Mouse (Mus musculus) stomach, embryonic 15.5 days (tissue): ENCODE results near the gene Mrpl47. TPM values are rescaled to one million over a fixed set of nuclear protein-coding genes. Genes with fewer than 3 reads are reported as not detected.
"Not testable (repeated sequence)": the region's sequence is repeated elsewhere in the genome, so short reads cannot be mapped to it uniquely, and the experiment has no call there.

Source experiments
- ATAC-seq: fragments of 200-750 bp; cut with Nextera tagmentation; 2 replicates; pipeline ENCODE4 v1.8.0; 2017; ENCODE audit warnings: low read depth, moderate number of reproducible peaks, moderate TSS enrichment; ENCODE audit not compliant: insufficient read depth, low FRiP score
- H3K27ac ChIP-seq: fragments of 300-500 bp; sonication (generic); 2 replicates; pipeline ENCODE4 v1.5.1; 2015; ENCODE audit warnings: mild to moderate bottlenecking, inconsistent platforms
- H3K27me3 ChIP-seq: fragments of 300-500 bp; sonication (generic); replicated peaks from 2 replicates; pipeline ENCODE4 v1.6.1; 2015; ENCODE audit warnings: inconsistent platforms
- H3K36me3 ChIP-seq: fragments of 300-500 bp; sonication (generic); 2 replicates; pipeline ENCODE4 v1.6.1; 2015; ENCODE audit warnings: inconsistent platforms
- H3K4me1 ChIP-seq: fragments of 300-500 bp; sonication (generic); 2 replicates; pipeline ENCODE4 v1.6.1; 2015; ENCODE audit warnings: inconsistent platforms
- H3K4me2 ChIP-seq: fragments of 300-500 bp; sonication (generic); 2 replicates; pipeline ENCODE4 v1.6.1; 2015; ENCODE audit warnings: mild to moderate bottlenecking, inconsistent platforms
- H3K4me3 ChIP-seq: fragments of 300-500 bp; sonication (generic); replicated peaks from 2 replicates; pipeline ENCODE4 v1.5.1; 2015; ENCODE audit warnings: inconsistent platforms
- H3K9ac ChIP-seq: fragments of 300-500 bp; sonication (generic); 2 replicates; pipeline ENCODE4 v1.6.1; 2015; ENCODE audit warnings: inconsistent platforms
- H3K9me3 ChIP-seq: fragments of 300-500 bp; sonication (generic); 2 replicates; pipeline ENCODE4 v1.6.1; 2016; ENCODE audit warnings: inconsistent platforms
- WGBS: fragments of 180-500 bp; shearing (Covaris S2); methylation state at CpG from one replicate; pipeline ENCODE4 v1.1.7; 2015; 5-methylcytosine and 5-hydroxymethylcytosine counted together
- polyA plus RNA-seq: library from polyadenylated mRNA; unstranded; fragments of >200 nt; fragmentation: Nextera tagmentation; extraction: Ambion mirVana; gene quantifications from 2 replicates; pipeline ENCODE4 v1.2.1, GENCODE M21; 2015

Gene Mrpl47
- polyA plus RNA-seq, 1 experiment from 2014 or later, result 30.0 TPM

DNA sequence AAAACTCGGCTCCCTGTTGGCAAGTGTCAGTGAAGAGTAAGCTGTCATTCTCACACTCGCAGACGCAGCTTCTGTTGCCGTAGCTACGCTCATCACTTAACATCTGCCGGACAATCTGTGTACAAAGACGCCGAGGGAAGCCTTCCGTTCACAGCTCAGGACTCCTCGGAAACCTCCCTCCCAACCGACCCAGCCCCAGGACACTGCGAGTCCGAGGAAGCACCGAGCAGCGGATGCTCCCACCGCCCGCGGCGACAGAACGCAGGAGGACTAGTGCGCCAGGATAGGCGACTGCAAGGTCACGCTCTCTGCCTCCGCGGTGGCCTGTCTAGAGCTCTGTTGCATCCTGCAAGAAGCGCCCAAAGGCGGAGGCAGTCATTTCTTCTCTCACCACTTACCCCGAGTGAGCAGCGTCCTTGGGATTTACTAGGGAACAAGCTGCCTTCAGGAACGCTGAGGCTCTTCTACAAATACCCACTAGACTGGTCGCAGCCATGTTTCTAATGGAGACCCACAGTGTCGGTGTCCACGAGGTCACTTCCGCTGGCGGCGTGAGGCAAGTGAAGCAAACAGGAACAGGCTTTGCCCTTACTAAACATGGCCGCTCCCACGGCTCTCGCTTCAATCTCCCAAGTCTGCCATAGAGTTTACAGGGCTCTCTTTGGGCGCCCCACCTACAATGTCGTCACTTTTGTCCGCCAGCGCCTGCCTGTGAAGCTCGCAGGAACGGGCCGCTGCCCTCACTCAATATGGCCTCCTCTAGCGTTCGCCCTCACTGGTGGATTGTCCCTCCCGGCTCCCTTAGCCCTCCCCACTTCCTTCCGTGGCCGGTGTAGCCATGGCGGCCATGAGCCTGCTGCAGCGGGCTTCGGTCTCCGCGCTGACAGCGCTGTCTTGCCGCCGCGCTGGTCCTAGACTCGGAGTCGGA is 897 bp downstream of the Mrpl47 start, which contains the start of gene Ndufb5:
Ndufb5 (plus strand) TSS at position 747 of the 928 bp plus-strand sequence.
- ATAC-seq, result peak; percentile 99
- under 1% methylated on average over 62 of the region's 62 CpGs for WGBS
- H3K27ac ChIP-seq, result peak within 1 kb of the TSS; percentile 85
- H3K4me2 ChIP-seq, result peak within 1 kb of the TSS; percentile 83
- H3K9ac ChIP-seq, result peak within 1 kb of the TSS; percentile 71
- no peaks in the 10 kb centered on the region for H3K27me3 ChIP-seq
- H3K36me3 ChIP-seq, result peaks cover 12% of the 10 kb centered on the region
- H3K4me3 ChIP-seq, result peak within 1 kb of the TSS; percentile 96
- H3K4me1 ChIP-seq, result no peaks in the 10 kb centered on the region; the same call in 1 of the 2 replicates
- no peaks in the 10 kb centered on the region for H3K9me3 ChIP-seq

DNA sequence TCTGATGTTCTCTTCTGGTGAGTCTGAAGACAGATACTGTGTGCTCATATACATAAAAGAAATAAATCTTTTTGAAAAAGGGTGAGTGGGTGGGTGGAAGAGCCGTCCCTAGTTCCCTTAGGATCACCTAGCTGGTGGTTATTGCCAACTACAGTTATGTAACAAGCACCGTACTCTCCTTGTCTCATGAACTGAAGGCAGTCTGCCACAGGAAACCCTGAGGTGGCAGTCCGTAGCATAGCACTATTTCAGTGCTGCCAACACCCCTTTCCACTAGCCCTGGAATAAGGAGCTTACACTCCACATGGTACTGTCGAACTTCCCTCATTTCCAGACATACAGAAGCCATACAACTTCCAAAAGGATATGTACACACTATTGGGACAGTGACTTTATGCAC is 9.5 kb downstream of the Mrpl47 start:
- no peak overlapping the region for H3K27ac ChIP-seq
- H3K4me1 ChIP-seq, result no peaks in the 10 kb centered on the region
- H3K9me3 ChIP-seq, result no peaks in the 10 kb centered on the region
- H3K4me2 ChIP-seq, result no peak overlapping the region
- no peak overlapping the region for H3K4me3 ChIP-seq
- peaks cover 59% of the 10 kb centered on the region for H3K36me3 ChIP-seq
- no peak for ATAC-seq
- H3K27me3 ChIP-seq, result no peaks in the 10 kb centered on the region
- no peak overlapping the region for H3K9ac ChIP-seq
- WGBS, result 83% methylated on average over 4 of the region's 4 CpGs

DNA sequence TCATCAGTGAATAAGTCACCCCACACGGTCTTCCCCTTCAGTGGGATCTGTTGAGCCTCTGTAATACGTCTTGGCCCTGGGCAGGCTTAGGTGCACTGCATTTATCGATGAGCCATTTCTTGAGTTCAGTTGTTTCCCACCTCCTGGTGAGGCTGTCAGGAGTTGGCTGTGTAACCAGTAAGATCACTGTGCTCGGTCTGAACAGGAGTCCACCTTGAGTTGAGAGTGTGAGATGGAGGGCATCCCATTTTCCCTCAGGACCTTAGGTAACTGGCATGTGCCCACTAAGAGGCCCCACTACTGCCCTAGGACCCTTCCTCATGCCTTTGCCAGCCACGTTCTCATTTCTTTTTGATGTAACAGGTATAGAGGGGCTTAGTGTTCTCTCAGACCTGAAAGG is 11.5 kb downstream of the Mrpl47 start:
- H3K36me3 ChIP-seq, result peaks cover 57% of the 10 kb centered on the region
- no peak overlapping the region for H3K4me3 ChIP-seq
- H3K27ac ChIP-seq, result no peak overlapping the region
- H3K9me3 ChIP-seq, result no peaks in the 10 kb centered on the region
- no peak for ATAC-seq
- no peak overlapping the region for H3K4me2 ChIP-seq
- 85% methylated on average over 5 of the region's 5 CpGs for WGBS
- no peak overlapping the region for H3K9ac ChIP-seq
- H3K27me3 ChIP-seq, result no peaks in the 10 kb centered on the region
- no peaks in the 10 kb centered on the region for H3K4me1 ChIP-seq

DNA sequence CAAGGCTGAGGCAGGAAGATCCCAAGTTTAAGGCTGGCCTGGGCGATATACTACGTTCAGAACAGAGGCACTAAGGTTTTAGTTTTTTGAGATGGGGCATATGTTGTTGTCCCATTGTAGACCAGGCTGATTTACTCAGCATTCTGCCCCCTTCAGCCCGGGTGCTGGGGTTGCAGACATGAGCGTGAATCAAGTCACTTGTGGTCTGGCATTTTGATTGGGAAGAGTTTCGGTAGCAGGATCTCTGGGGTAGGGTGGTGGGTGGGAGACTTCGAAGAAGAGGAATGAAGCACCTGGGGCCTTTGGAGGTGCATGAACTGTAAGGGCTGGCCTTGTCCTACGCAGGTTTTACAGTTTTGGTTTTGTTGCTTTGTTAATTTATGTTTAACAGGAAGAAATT is 13.2 kb downstream of the Mrpl47 start:
- peaks cover 55% of the 10 kb centered on the region for H3K36me3 ChIP-seq
- 92% methylated on average over 7 of the region's 7 CpGs for WGBS
- H3K4me2 ChIP-seq, result no peak overlapping the region
- H3K27me3 ChIP-seq, result no peaks in the 10 kb centered on the region
- no peaks in the 10 kb centered on the region for H3K4me1 ChIP-seq
- no peaks in the 10 kb centered on the region for H3K9me3 ChIP-seq
- H3K27ac ChIP-seq, result no peak overlapping the region
- no peak overlapping the region for H3K4me3 ChIP-seq
- no peak for ATAC-seq
- no peak overlapping the region for H3K9ac ChIP-seq

DNA sequence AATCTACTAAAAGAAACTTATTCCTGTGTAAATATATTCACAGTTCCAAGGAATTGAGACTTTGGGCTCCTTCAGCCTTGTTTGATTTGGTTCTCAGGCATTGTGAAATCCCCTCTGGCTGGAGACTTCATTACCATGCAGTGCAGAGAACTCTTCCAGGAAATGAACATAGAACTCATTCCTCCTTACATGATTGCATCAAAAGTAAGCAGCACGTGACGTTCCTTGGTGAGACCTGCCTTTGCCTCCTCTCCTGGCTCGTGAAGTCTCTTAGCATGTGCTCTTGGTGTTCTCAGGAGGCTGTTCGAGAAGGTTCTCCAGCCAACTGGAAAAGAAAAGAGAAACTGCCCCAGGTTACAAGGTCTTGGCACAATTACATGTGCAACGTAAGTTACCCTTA is 19.1 kb downstream of the Mrpl47 start:
- Histone ChIP-seq H3K9me3 (no peaks in the 10 kb centered on the region), H3K9ac (no peak overlapping the region), H3K27me3 (no peaks in the 10 kb centered on the region), H3K4me3 (no peak overlapping the region), H3K4me2 (no peak overlapping the region), H3K27ac (no peak overlapping the region), H3K36me3 (peaks cover 56% of the 10 kb centered on the region), H3K4me1 (no peaks in the 10 kb centered on the region)
- ATAC-seq, result no peak
- WGBS, result 93% methylated on average over 5 of the region's 5 CpGs

DNA sequence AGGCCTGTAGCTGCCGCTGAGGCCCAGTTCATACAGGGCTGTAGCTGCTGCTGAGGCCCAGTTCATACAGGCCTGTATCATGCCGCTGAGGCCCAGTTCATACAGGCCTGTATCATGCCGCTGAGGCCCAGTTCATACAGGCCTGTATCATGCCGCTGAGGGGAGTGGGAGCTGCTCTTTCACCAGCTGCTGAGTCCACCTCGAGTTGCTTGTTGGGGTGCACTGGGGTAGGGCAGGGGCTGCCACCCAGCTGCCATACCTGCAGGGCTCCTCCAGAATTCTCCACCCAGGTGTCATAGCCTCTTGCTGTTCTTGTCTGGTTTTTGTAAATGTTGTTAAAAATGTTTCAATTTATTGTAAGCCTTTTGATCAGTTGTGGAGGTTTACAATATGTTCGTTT is 20.0 kb downstream of the Mrpl47 start:
- WGBS, result 92% methylated on average over 6 of the region's 6 CpGs
- H3K9me3 ChIP-seq, H3K4me2 ChIP-seq, ATAC-seq, H3K9ac ChIP-seq, H3K4me3 ChIP-seq, H3K27ac ChIP-seq, H3K27me3 ChIP-seq, H3K4me1 ChIP-seq: not testable (repeated sequence)
- H3K36me3 ChIP-seq, result peaks cover 56% of the 10 kb centered on the region

DNA sequence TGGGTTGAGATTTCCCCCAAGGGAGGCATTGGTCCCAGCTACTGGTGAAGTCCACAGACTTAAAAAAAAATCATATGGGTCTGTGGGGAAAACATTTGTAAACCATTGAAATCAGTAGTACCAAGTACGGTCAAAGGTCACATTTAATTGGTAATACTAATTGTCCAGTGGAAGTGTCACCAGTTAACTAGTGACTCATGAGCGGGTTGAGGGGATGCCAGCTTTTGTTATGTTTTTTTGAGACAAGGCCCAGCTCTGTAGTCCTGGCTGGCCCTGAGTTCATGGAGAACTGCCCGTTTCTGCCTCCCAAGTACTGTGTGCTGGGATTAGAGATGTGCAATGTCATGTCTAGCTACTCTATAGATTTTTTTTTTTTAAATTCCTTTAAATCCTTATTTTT is 23.7 kb downstream of the Mrpl47 start:
- Histone ChIP-seq H3K27ac (no peak overlapping the region), H3K9me3 (no peaks in the 10 kb centered on the region), H3K4me2 (no peak overlapping the region), H3K36me3 (peaks cover 33% of the 10 kb centered on the region), H3K27me3 (no peaks in the 10 kb centered on the region), H3K4me3 (no peak overlapping the region), H3K4me1 (peaks cover 4% of the 10 kb centered on the region; the same call in 1 of the 2 replicates), H3K9ac (no peak overlapping the region)
- 97% methylated on average over 3 of the region's 3 CpGs for WGBS
- ATAC-seq, result no peak

DNA sequence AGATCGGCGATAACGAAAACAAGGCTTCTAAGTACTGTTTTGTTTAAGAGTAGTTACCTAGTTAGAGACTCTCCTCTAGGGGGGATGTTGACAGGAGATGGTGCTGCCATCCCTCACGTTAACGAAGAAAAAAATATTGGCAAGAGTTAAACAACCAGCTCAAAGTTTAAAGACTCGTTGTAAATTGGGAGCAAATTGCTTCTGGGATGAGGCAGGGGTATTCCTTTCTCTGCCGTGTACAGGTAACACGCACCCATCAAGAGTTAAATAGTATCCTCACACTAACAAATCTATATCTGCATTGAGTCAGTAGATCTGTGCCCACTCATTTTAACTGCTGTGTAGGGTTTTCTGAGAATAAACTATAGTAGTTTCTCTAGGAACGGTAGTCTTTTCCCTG is 28.0 kb downstream of the Mrpl47 start:
- H3K4me3 ChIP-seq, result peak overlapping the region; percentile 98
- peaks cover 10% of the 10 kb centered on the region for H3K36me3 ChIP-seq
- no peak for ATAC-seq
- peak overlapping the region; percentile 66 for H3K4me2 ChIP-seq
- H3K27me3 ChIP-seq, result no peaks in the 10 kb centered on the region
- peak overlapping the region; percentile 92 for H3K27ac ChIP-seq
- H3K9me3 ChIP-seq, result no peaks in the 10 kb centered on the region
- H3K9ac ChIP-seq, result peak overlapping the region; percentile 97
- 6% methylated on average over 9 of the region's 9 CpGs for WGBS
- H3K4me1 ChIP-seq, result peaks cover 4% of the 10 kb centered on the region; the same call in 1 of the 2 replicates

DNA sequence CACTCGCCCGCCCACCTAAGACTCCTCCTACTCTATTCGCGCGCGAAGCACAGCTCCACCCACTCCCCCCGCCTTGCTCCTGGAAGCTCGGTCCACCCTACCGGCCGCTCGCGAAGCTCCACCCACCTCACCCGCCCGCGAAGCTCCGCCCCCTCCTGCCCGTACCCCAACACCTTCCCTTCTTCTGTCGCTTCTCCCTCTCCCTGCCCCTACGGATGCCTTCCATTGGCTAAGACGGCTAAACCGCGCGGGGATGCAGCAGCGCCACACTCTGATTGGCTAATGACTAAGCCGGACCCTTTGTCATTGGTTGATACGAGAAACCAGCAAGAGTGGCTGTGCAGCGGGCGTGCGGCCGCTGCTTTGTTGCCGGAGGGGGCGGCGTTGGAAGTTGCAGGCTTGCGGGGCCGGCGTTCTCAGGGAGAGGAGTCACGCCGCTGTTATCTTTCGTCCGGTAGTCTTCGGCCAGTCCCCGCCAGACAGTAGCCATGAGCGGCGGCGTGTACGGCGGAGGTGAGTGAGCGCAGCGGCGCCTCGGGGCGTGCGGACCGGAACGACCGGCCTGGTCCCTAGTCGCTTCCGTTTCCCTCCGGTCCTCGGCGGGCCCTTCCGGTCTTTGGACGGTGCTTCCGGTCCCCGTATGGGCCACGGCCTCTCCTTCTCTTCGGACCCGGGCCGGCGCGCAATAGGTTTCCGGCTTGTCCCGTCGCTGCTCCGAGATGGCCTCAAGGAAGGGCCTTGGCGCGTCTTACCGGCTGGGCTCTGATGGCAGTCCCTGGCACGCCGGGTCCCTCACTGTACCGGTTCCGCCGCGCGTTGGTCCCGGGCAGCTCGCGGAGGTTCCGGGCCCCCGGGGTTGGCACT is 28.8 kb downstream of the Mrpl47 start:
- Histone ChIP-seq H3K9me3 (no peaks in the 10 kb centered on the region), H3K9ac (peak overlapping the region; percentile 97), H3K4me1 (peaks cover 4% of the 10 kb centered on the region; the same call in 1 of the 2 replicates), H3K4me3 (peak overlapping the region; percentile 98), H3K27me3 (no peaks in the 10 kb centered on the region), H3K36me3 (peaks cover 9% of the 10 kb centered on the region), H3K4me2 (peak overlapping the region; percentile 66), H3K27ac (peak overlapping the region; percentile 92)
- WGBS, result under 1% methylated on average over 89 of the region's 90 CpGs
- ATAC-seq, result peak; percentile 100

DNA sequence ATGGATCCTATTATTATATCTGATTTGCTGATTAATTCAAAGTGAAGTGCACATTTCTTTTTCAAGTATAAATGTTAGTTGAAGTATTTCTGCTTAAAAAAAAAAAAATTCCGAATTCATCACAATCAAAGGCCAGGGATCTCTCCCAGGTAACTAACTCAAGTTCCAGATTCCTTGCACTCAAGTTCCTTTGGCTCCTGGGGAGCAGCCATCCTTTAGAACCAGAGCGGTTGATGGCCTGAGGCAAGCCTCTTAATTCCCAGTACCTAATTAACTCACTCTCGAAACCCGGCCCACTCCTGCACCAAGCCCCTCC is 29.4 kb downstream of the Mrpl47 start:
- Histone ChIP-seq H3K9me3 (no peaks in the 10 kb centered on the region), H3K27ac (no peak overlapping the region), H3K4me1 (peaks cover 4% of the 10 kb centered on the region; the same call in 1 of the 2 replicates), H3K4me3 (peak overlapping the region; percentile 98), H3K36me3 (peaks cover 5% of the 10 kb centered on the region), H3K9ac (no peak overlapping the region), H3K4me2 (peak overlapping the region; percentile 66), H3K27me3 (no peaks in the 10 kb centered on the region)
- 2% methylated on average over 4 of the region's 4 CpGs for WGBS
- no peak for ATAC-seq

DNA sequence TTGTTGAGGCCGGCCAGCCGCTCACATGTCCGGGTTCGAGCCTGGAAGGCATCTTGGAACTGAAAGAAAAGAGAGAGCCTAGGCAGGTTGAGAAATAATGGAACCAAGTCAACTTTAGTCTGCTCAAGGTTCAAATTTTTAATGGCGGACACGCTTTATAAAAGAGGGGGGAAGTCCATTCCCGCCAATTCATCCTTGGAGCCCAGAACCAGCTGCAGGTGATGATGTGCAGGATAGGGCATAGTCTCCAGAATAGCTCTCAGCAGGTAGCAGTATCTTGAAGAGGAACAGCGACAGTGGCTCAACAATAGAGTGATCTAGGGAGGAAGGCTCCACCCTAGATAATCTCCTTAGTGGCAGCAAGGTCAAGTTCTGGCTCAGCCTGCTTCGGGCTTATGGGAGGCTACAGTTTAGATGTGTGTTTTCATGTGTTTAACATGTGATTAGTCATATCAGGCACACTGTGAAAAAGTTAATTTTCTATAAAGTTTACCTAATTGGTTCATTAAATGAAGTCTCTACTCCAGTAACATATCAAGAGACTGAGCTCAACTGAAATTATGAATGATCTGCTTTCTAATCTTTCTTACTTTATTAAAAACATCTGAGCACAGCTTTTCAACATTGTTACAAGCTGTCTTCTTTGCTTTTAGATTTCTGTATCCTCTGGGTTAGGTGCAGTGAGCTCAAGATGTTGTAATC is 31.6 kb downstream of the Mrpl47 start, which contains the start of gene Actl6a:
Actl6a (plus strand) TSS at position 652 of the 702 bp plus-strand sequence.
- 77% methylated on average over 9 of the region's 9 CpGs for WGBS
- not testable (repeated sequence) for H3K4me3 ChIP-seq, H3K36me3 ChIP-seq, H3K27me3 ChIP-seq, H3K4me1 ChIP-seq, H3K27ac ChIP-seq, H3K9ac ChIP-seq, ATAC-seq, H3K4me2 ChIP-seq, H3K9me3 ChIP-seq
